Comparison of ENCODE assay signal across 22 mouse cellular contexts in genomic region chr4:64124387-64125088, GRCm38 (mm10).
DNase-seq lines count a peak whose midpoint lies in the region; ATAC-seq and TF ChIP-seq lines count a peak whose summit lies in the region.
"Had no signal": no experiment of that assay in that cellular context is flagged by ENCODE, and none has a peak within 500 bp of the region (broad histone marks: within the 10 kb centered on the region; RNA-seq: fewer than 3 reads in every experiment).

No protein-coding gene starts in this region.

- H3K9me3 ChIP-seq in embryonic facial prominence, embryonic 13.5 days, result no peaks in the 10 kb centered on the region
- H3K9me3 ChIP-seq in embryonic facial prominence, embryonic 10.5 days, result no peaks in the 10 kb centered on the region
- no peaks in the 10 kb centered on the region for H3K9me3 ChIP-seq in limb, embryonic 14.5 days (ENCODE audit: control insufficient read depth, low read length)
- no peaks in the 10 kb centered on the region for H3K9me3 ChIP-seq in heart, embryonic 12.5 days (replicated peaks)
- H3K9me3 ChIP-seq: embryonic facial prominence, embryonic 12.5 days; forebrain, embryonic 15.5 days; heart, embryonic 10.5 days; heart, embryonic 15.5 days; hindbrain, embryonic 10.5 days had no signal

- no peak overlapping the region for H3K4me3 ChIP-seq in embryonic facial prominence, embryonic 13.5 days
- H3K4me3 ChIP-seq in embryonic facial prominence, embryonic 10.5 days, result no peak overlapping the region
- H3K4me3 ChIP-seq in C2C12 (ENCODE audit: insufficient read depth, poor library complexity, severe bottlenecking), result no peak overlapping the region
- H3K4me3 ChIP-seq in embryonic fibroblast, embryonic 13.5 days (ENCODE audit: insufficient read depth, low read length), result no peak overlapping the region
- H3K4me3 ChIP-seq in limb, embryonic 14.5 days (replicated peaks; ENCODE audit: low read length), result no peak overlapping the region
- no peak overlapping the region for H3K4me3 ChIP-seq in heart, embryonic 12.5 days
- H3K4me3 ChIP-seq: embryonic facial prominence, embryonic 12.5 days; forebrain, embryonic 15.5 days; heart, embryonic 10.5 days; heart, embryonic 15.5 days; hindbrain, embryonic 10.5 days had no signal

- ATAC-seq in embryonic facial prominence, embryonic 13.5 days (ENCODE audit: insufficient number of reproducible peaks, insufficient read depth, low FRiP score, low TSS enrichment, low read depth), result no peak
- ATAC-seq in limb, embryonic 14.5 days (ENCODE audit: low FRiP score, low read depth), result peak; percentile 70
- ATAC-seq in heart, embryonic 12.5 days (ENCODE audit: insufficient number of reproducible peaks, low FRiP score), result no peak
- ATAC-seq: forebrain, embryonic 15.5 days; hindbrain, embryonic 16.5 days; inflammation-experienced regulatory T-cells, adult 6 months; intestine, postnatal 0 days had no signal

- H3K79me3 ChIP-seq in C2C12 (ENCODE audit: low read depth), result no peaks in the 10 kb centered on the region

- no peak overlapping the region for H3K9ac ChIP-seq in embryonic facial prominence, embryonic 13.5 days
- H3K9ac ChIP-seq in limb, embryonic 14.5 days (ENCODE audit: low read depth, low read length, severe bottlenecking), result no peak overlapping the region
- H3K9ac ChIP-seq in heart, embryonic 12.5 days, result no peak overlapping the region
- H3K9ac ChIP-seq: embryonic facial prominence, embryonic 12.5 days; forebrain, embryonic 15.5 days; heart, embryonic 15.5 days had no signal

- peaks cover 11% of the 10 kb centered on the region; the same call in 1 of the 2 replicates for H3K4me1 ChIP-seq in embryonic facial prominence, embryonic 13.5 days
- H3K4me1 ChIP-seq in embryonic facial prominence, embryonic 10.5 days, result no peaks in the 10 kb centered on the region
- H3K4me1 ChIP-seq in embryonic fibroblast, embryonic 13.5 days (ENCODE audit: control insufficient read depth, insufficient read depth, low read length), result peaks cover 4% of the 10 kb centered on the region; the same call in 1 of the 2 replicates
- no peaks in the 10 kb centered on the region for H3K4me1 ChIP-seq in limb, embryonic 14.5 days (ENCODE audit: control insufficient read depth, insufficient read depth, low read length)
- H3K4me1 ChIP-seq in heart, embryonic 12.5 days (replicated peaks), result no peaks in the 10 kb centered on the region
- H3K4me1 ChIP-seq: embryonic facial prominence, embryonic 12.5 days; forebrain, embryonic 15.5 days; heart, embryonic 10.5 days; heart, embryonic 15.5 days; hindbrain, embryonic 10.5 days had no signal

- no peak overlapping the region for H3ac ChIP-seq in C2C12 (ENCODE audit: control insufficient read depth, insufficient read length, low read depth)

- H3K27ac ChIP-seq in embryonic facial prominence, embryonic 13.5 days, result peak overlapping the region; percentile 51; the same call in 1 of the 2 replicates
- no peak overlapping the region for H3K27ac ChIP-seq in embryonic facial prominence, embryonic 10.5 days (replicated peaks)
- H3K27ac ChIP-seq in embryonic fibroblast, embryonic 13.5 days (ENCODE audit: insufficient read depth, low read length), result peak overlapping the region; percentile 22; the same call in 1 of the 2 replicates
- H3K27ac ChIP-seq in limb, embryonic 14.5 days (replicated peaks; ENCODE audit: low read depth, low read length), result no peak overlapping the region
- H3K27ac ChIP-seq in heart, embryonic 12.5 days (ENCODE audit: poor library complexity, severe bottlenecking), result no peak overlapping the region
- H3K27ac ChIP-seq: forebrain, embryonic 15.5 days; heart, embryonic 10.5 days; heart, embryonic 15.5 days; hindbrain, embryonic 10.5 days had no signal

- H3K4me2 ChIP-seq in embryonic facial prominence, embryonic 13.5 days, result no peak overlapping the region
- H3K4me2 ChIP-seq in limb, embryonic 14.5 days (replicated peaks; ENCODE audit: low read depth, low read length, severe bottlenecking), result no peak overlapping the region
- H3K4me2 ChIP-seq in heart, embryonic 12.5 days, result no peak overlapping the region
- H3K4me2 ChIP-seq: embryonic facial prominence, embryonic 12.5 days; forebrain, embryonic 15.5 days; heart, embryonic 15.5 days had no signal

- 52% methylated on average over 2 of the region's 2 CpGs for WGBS in embryonic facial prominence, embryonic 13.5 days
- 87% methylated on average over 2 of the region's 2 CpGs for WGBS in embryonic facial prominence, embryonic 10.5 days
- 18% methylated on average over 2 of the region's 2 CpGs for WGBS in limb, embryonic 14.5 days
- WGBS in heart, embryonic 12.5 days, result 64% methylated on average over 2 of the region's 2 CpGs

- H3K27me3 ChIP-seq in embryonic facial prominence, embryonic 13.5 days, result no peaks in the 10 kb centered on the region
- H3K27me3 ChIP-seq in embryonic facial prominence, embryonic 10.5 days (replicated peaks; ENCODE audit: low read depth, poor library complexity, severe bottlenecking), result no peaks in the 10 kb centered on the region
- no peaks in the 10 kb centered on the region for H3K27me3 ChIP-seq in C2C12 (ENCODE audit: control insufficient read depth, insufficient read depth, insufficient read length)
- H3K27me3 ChIP-seq in limb, embryonic 14.5 days (ENCODE audit: control insufficient read depth, insufficient read depth, low read length), result no peaks in the 10 kb centered on the region
- H3K27me3 ChIP-seq in heart, embryonic 12.5 days (replicated peaks), result no peaks in the 10 kb centered on the region
- H3K27me3 ChIP-seq: embryonic facial prominence, embryonic 12.5 days; forebrain, embryonic 15.5 days; heart, embryonic 15.5 days had no signal

- no peak for DNase-seq in embryonic facial prominence, embryonic 10.5 days (ENCODE audit: low spot score)
- DNase-seq in limb, embryonic 14.5 days (ENCODE audit: low spot score), result peak; percentile 49
- DNase-seq in left cerebral cortex, adult 9 months (ENCODE audit: low spot score in 2 of 2), result no peak
- DNase-seq in Muller cell, postnatal 12 days (ENCODE audit: inconsistent ontology term), result no peak
- DNase-seq: adrenal gland, postnatal 14 days; cerebellum, adult 11-12 months; cerebellum, adult 9-10 months; cerebellum, postnatal 36 days; gastrocnemius, postnatal 10 days; heart, adult 18-20 months had no signal

- TF ChIP-seq POLR2A in embryonic fibroblast, embryonic 13.5 days (IDR thresholded peaks at IDR 0.05; ENCODE audit: low read depth, low read length), result no peak
- TF ChIP-seq POLR2A in limb, embryonic 14.5 days (IDR thresholded peaks at IDR 0.05; ENCODE audit: borderline replicate concordance, extremely low read depth, insufficient read depth, insufficient read length), result no peak

- no peaks in the 10 kb centered on the region for H3K79me2 ChIP-seq in C2C12 (ENCODE audit: control insufficient read depth, insufficient read depth)

- no peak for TF ChIP-seq CTCF in C2C12 (IDR thresholded peaks at IDR 0.05; ENCODE audit: control insufficient read depth, insufficient read depth, insufficient read length)
- no peak for TF ChIP-seq CTCF in embryonic fibroblast, embryonic 13.5 days (IDR thresholded peaks at IDR 0.05; ENCODE audit: borderline replicate concordance, insufficient read depth, low read length)

- no peaks in the 10 kb centered on the region for H3K36me3 ChIP-seq in embryonic facial prominence, embryonic 13.5 days
- no peaks in the 10 kb centered on the region for H3K36me3 ChIP-seq in embryonic facial prominence, embryonic 10.5 days (replicated peaks)
- no peaks in the 10 kb centered on the region for H3K36me3 ChIP-seq in C2C12 (ENCODE audit: control insufficient read depth, insufficient read depth)
- no peaks in the 10 kb centered on the region for H3K36me3 ChIP-seq in limb, embryonic 14.5 days (ENCODE audit: control insufficient read depth, insufficient read depth, low read length)
- H3K36me3 ChIP-seq in heart, embryonic 12.5 days, result no peaks in the 10 kb centered on the region
- H3K36me3 ChIP-seq: embryonic facial prominence, embryonic 12.5 days; forebrain, embryonic 15.5 days; heart, embryonic 10.5 days; heart, embryonic 15.5 days; hindbrain, embryonic 10.5 days had no signal

TF ChIP-seq in C2C12, 6 proteins besides CTCF, POLR2A, EP300 and RAD21:
- no peak for TF ChIP-seq CEBPB (IDR thresholded peaks at IDR 0.05; ENCODE audit: low read depth)
- TF ChIP-seq FOSL1 (IDR thresholded peaks at IDR 0.05; ENCODE audit: insufficient read depth, low read length, poor library complexity, severe bottlenecking), result peak; percentile 8
- TF ChIP-seq MYOD1 (IDR thresholded peaks at IDR 0.05; ENCODE audit: control insufficient read depth, insufficient read length, low read depth), result no peak

Comparison
In these comparisons a context has a peak if more than half of its experiments do, and no peak if none do; other contexts are left out.
1. H3K27ac ChIP-seq: peak in embryonic facial prominence, embryonic 13.5 days (single experiment) and embryonic fibroblast, embryonic 13.5 days (single experiment); none in embryonic facial prominence, embryonic 10.5 days (single experiment), limb, embryonic 14.5 days (single experiment) and heart, embryonic 12.5 days (single experiment).